Mouse (Mus musculus) right cerebral cortex, postnatal 36 days (tissue): ENCODE measurements around the gene Fstl1.

Source experiments
- DNase-seq, 2 experiments: peaks; one replicate each; pipeline ENCODE4 v3.0.0; 2022; ENCODE audit warnings: low spot score in 2 of 2, mixed read lengths in 1 of 2

The Fstl1 gene

DNA sequence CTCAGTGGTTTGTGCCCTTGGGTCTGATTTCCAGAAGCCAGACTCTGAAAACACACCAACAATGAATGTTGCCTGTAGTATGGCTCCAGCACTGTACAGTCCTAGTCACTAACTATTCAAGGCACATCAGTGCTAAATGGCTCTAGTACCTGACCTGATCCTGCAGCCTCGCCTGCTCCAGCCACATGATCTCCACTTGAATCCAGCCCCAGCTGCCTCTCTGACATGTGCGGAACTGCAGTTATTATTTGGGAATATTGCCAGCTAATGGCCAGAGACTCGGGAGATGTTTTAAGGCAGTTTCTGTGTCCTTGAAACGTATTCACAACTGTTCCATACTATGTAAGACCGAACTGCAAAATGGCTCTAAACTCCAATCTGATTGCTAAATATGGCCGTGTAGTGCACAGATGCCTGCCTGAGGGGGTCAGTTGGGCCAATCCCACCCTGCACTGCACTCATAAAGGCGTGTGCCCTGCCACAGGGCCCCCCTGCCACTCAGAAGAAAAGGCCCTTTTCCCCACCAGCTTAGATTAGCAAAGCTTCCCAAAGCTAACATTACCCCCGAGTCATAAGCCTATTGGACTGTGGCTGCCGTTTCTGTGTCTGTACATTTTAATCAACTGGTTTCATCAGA, 11.0 kb downstream of the Fstl1 start:
- no peak for DNase-seq

DNA sequence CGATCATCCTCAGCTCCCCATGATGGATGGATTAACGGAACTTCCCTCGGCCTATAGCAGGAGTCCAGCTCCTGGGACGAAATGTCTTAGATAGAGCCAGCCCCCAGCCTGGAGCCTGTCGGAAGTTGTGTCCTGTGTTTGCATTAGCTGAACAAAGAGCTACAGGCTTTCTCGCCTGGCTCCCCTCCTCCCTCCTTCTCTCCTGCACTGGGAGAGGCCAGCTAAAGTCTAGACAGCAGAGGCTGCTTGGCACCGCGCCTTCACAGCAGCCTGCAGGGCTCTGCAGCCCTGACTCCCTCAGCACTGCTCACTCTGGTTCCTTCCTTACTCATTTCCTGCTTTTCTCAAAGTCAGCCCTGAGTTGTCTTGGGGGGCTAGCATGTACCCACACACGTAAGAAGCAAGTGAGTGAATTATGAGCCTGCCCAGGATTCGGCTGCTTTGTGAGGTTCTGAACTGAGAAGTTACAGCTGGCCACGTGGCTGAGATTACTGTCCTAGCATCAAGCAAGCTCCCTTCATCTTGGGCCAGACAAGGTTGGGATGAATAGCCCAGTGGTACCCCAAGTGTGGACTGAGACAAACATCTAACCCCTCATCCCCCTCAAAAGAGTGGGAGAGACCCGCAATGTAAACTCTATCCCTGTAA, 11.8 kb downstream of the Fstl1 start:
- DNase-seq = no peak

DNA sequence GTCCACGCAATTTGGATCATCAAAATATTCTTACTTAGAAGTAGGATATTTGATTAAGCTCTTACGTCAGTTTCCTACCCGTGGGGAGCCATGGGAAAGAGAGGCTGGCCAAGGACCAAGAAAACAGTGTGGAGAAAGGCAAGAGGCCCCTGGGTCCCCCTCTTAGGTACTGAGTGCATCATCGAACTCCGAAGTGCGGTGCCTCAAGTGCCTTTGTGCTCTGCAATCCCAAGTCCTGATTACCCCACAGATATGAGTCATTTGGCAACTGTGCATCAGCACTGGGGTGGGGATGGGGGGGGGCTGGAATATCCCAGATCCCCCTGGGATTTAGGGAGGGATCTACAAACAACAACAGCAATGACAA, 12.3 kb downstream of the Fstl1 start:
- DNase-seq = no peak

DNA sequence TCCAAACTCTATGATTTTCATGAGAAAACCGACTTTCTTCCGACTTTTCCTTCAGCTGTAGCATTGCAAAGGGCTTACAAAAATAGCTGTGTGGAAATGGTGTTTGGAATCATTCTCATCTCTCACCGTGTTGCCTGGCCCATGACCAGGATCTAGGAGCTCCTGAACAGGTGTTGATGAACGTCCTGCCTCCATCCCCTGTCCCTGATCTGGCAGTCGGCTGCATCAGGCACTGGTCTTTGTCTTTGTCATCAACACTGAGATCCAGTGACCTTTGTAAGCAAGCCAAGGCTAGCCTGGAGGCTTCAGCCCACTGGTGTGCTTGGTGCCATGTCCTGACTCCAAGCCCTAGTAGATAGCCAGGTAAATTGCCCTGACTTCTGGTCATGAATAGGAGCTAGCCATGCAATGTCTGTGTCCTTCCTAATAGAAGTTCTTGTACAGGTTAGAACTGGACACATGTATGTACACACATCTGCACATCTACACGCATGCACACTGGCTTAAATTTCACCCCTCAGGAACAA, 12.8 kb downstream of the Fstl1 start:
- no peak for DNase-seq

DNA sequence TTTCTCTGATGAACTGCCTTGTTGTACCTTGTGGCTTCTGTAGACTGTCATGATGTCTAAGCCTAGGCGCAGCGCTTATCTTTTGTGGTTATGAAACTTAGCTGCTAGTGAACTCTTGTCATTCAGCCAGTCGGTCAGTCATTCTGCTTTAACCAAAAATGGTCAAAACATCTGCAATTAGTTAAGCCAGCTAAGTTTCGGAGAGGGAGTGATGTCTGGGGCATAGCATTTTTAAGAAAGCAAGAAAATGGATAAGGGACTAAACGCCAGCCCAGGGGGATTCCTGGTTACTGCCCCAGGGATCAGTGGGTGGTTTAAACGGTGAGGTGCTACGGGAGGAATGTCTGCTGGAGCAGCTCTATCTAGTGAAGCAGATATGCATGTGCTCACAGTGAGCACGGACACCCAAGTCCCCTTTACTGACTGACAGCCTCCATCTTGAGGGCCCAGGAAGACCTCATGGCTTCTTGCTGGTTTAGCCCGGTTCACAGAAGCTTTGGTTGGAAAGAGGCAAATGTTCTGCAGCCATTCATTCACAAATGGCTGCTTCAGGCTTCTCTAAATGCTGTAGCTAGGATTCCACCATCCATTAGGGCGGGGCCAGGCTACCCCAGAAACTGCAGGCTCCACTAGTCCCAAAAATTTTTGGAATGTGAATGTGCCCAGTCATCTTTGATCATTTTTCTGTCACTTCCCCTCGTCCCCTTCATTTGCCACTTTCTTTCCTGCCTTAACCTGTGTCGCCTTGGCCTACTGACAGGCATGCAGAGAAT, 13.5 kb downstream of the Fstl1 start:
- no peak for DNase-seq

DNA sequence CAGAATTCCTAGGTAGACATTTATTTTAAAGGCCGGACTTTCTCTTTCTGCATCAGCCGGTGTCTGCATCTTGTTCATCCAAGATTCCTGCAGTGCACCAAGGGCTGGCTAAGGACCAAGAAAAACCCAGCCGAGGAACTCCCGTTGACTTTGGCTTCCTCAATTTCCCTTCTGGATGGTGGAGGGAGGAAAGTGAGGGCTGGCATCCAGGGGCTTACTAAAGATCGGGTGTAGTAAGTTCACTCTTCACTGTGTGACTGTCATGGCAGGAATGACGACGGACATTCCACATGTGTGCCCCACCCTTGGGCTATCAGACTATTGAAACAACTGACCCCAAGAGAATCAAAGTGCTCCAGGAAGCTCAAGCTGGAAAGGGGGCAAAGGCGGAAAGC, 14.1 kb downstream of the Fstl1 start:
- no peak for DNase-seq

DNA sequence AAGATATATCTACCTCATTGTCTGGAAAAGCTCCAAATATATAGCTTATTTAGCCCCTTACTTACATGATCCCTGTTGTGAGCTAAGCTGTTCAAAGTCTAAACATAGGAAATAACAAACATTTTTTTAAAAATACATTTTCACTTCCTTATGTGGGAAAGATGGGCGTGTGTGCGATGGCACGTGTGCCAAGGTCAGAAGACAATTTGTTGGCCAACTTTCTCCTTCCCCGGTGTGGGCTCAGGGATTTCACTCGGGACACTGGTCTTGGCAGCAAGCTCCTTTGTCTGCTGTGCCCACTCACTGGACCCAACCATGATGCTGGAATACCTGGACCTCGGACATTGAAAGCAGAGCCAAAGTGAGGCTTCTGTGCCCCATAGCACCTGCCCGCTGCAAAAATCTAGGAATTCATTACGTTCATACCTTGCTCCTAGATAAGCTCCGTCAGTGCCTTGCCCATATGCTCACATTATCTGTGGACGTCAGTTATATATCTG, 19.0 kb downstream of the Fstl1 start:
- no peak for DNase-seq

DNA sequence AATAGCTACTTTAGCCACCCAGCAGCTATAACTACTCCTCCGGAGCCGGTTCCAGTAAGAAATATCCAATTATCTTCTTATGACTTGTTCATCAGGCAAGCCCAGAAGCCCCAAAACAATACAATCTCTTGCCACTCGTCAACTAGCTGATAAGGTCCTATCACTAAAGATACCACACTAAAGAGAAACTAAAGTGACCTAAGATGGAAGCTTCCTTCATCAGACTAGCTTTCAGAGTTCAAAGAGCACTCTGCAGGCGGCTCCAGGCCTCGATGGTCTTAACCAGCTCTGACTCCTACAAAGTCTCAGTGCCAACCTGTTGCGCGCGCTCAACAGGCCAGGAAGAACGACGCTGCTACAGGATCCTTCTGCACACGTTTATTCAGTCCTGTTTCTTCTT, 19.6 kb downstream of the Fstl1 start:
- DNase-seq = no peak

DNA sequence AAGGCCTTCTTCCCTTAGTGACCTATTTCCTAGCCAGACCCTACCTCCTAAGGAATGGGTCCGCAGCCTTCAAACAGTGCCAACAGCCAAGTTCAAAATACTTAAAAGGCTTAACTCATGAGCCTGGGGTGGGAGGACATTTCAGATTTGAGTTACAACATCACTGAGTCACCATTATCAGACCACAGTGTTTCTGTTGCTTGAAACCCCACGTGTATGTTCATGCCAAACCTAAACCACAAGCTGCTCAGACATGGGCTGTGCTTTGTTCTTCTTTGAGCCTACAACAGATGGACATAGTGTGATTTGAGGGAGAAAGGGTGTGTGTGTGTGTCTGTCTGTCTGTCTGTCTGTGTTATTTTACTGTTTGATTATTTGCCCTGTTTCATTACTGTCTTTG, 24.4 kb downstream of the Fstl1 start:
- DNase-seq = no peak

DNA sequence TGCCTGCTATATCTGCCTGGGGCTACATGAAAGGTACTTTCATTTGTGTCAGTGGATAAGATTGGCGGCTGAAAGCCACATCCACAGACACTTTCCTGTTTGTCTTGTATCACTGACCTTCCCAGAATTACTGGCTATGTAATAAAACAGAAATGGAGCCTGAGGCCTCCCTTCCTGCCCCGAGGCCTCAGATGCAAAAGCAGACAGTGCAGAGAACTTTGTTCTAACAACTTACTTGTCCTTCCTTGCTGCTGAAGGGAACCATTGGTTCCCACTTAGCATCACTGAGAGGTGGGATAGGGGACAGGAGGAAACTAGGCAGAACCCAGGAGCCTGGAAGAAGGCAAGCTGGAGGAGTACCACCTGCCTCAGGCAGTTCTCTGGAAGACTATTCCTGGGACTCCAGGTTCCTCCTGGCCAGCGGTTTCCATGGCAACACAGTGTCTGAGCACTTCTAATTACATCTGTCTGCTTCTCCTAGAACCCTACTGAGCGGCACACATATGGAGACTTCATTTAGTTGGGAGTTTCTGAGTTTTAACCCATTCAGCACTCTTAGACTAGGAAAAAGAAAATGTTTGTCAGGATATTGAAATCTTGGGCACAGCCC, 26.1 kb downstream of the Fstl1 start:
- DNase-seq = peak; percentile 60 to 69

DNA sequence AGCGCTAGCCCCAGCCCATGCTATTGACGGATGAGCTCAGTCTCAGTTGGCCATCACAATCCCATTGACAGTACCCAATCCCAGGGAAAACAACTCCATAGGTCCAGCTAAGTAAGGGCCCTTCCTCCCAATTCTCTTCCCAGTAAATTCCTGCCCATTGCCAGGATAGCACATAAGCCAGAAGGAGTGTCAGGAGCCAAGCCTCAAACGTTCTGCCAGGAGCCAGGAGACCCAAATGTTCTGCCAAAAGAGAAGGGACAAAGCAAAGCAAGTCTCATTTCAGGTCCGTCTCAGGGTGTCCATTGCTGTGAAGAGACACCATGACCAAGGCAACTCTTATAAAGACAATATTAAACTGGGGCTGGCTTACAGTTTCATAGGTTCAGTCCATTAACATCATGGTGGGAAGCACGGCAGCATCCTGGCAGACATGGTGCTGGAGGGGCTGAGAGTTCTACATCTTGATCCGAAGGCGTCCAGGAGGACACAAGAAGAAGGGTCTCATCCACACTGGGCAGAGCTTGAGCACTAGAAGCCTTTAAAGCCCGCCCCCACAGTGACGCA, 26.8 kb downstream of the Fstl1 start:
- no peak for DNase-seq

DNA sequence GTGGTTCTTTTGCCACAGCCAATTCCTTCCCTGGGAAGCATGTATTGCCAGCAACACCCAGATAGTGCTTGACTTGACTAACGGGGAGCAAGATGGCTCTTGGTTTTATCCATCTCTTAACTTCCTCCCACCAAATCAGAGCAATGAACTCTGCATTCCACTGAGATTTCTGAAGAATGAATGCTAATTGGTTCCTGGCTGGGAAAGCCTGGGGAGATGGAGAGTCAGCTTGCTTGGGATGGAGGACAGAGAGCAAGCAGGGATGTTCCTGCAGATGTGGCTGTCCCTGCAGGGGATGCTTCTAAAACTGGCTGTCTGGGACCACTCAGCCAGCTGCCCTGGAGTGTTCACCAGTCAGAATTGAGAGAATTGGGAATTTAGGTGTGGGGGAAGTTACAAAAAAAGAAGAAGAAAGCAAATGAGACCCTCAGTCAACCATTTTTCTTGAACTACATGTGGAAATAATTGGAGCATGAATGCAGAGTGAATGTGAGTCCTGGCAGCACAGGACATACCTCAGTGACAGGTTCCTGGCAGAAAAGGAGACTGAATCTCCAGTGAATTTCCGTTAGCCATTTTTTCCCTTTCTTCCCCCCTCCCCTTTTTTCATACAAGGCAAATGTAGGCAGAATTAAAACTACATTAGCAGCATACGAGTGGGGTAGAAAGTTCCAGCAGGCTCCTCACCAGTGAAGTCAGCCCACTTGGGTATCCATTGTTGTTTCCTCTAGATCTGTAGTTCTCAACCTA, 29.2 kb downstream of the Fstl1 start:
- DNase-seq = no peak

DNA sequence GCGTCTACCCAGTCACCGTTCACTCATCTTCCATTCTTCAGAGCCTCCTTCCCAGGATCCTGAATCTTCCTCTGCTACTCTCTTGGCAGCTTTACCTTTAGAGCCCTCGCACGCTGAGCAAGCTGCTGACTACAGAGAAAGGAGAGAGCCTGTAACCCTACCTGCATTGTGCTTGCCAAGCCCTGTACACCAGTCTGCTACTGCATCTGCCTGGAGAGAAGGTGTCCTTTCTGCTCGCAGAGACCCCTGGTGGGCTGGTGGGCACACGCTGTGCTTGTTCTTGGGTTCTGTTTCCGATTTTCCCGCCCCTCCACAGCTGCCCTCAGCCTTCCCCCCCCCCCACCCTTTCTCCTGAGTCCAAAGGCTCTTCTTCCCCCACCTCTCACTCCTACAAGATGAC, 30.6 kb downstream of the Fstl1 start:
- DNase-seq = no peak

DNA sequence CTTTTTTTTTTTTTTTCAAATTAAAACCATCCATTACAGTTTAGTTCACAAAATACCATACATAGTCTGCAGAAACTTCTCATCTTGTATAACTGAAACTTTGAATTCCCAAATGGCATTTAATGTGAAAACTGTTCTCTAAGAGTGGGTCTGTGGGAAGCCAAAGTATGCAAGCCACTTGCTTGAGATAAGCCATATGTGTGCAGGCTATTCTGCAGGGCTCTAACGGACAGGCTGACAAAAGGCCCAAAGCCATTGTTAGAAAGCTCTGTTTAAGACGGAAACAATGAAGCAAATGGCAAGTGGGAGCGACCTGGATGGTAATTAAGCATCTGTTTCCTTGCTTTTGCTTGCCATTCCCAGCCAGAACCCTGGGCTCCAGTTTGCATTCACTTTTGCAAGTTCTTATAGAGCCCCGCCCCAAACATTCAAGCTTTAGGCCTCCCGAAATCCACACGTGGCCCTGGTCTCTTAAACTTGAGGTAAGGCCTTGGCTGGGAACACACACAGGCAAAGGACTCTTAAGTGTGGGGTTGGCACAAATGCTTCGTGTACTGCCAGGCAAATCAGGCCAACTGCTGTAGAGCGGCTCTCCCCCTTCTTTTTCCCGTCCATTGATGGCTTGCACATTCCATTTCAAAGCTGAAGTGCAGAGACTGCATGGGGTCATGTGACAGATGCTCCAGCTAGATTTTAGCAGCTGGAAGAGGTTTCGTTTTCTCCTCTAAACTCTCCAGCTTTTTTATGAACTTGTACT, 32.4 kb downstream of the Fstl1 start:
- DNase-seq = no peak

DNA sequence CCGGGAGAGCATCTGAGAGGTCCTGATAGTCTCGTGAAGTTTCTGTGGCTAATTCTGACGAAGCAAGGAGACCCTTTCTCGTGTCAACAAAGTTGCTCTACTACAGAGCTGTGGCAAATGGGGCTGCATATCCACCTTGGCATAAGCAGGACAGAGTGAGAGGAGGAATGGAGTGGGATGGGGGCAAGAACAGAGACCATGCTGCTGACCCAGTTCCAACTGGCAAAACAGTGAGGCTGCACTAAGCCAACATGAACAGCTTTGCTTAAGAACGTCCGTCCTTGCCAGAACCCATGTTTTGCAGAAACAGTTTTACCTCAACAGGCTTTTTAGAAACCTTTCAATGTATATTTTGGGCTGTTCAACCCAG, 32.9 kb downstream of the Fstl1 start:
- no peak for DNase-seq

DNA sequence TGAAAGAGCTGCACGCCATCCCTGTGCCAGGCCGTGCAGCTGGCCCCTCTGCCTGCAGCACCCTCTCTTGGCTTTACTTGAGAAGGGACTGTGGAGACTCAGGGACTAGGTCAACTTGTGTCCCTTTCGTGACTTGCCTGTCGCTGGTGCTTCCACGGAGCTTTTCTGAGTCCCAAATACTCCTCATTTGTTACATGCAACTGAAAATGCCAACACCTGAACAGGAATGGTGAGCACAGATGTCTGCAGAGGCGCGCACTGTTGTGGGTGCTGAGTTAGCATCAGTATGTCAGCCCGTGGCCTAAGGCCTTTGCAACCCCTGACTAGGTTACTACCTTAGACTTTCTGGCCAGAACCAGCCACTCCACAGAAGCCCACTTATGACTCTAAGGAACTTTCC, 35.2 kb downstream of the Fstl1 start:
- no peak for DNase-seq

DNA sequence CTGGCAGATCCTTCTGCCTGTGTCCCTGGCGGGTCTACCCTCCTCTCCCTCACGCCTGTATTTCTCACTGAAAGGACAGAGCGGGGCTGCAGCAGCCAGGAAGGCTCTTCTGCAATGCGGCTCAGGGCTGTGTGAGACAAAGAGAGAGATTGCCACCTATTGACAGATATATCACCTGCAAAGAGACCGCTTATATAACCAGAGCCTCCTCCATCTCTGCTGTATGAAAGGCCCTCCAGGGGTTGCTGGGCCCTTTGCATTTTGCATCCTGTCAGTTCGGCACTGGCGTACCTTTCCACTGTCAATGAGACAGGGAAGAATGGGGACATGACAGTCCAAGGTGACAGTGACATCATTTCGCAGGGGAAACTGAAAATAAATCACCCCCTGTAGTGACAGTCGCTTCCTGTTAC, 35.8 kb downstream of the Fstl1 start:
- DNase-seq = peak in 1 of 2 experiments; percentile 66

DNA sequence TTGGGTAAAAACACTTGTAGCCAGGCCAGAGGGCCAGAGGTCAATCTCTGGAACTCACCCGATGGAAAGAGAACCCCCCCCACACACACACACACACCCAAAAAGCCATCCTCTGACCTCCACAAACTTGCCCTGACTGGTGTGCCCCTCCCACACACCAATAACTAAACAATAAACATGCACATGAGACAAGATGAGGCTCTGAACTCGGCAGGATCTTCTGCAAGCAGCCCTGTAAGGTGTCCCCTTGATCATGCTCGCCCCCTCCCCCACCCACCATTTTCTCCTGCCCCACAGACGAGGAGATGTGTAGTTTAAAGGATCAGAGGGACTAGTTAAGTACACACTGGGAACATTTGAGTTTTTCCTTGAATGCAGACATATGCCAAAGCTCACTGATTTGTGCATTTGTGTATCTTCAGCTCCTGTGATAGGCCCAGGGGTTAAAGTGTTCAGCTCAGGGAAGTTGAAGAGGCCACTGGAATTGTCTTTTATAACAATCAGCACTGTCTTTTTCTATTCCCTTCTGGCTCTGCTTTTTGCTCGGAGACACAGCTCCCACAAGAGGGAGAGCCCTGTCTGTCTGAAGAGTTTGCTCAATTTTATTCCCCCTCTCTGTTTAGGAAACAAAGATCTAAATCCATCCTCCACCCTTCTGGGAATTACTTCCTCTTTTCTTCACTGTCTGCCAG, 37.2 kb downstream of the Fstl1 start:
- no peak for DNase-seq

DNA sequence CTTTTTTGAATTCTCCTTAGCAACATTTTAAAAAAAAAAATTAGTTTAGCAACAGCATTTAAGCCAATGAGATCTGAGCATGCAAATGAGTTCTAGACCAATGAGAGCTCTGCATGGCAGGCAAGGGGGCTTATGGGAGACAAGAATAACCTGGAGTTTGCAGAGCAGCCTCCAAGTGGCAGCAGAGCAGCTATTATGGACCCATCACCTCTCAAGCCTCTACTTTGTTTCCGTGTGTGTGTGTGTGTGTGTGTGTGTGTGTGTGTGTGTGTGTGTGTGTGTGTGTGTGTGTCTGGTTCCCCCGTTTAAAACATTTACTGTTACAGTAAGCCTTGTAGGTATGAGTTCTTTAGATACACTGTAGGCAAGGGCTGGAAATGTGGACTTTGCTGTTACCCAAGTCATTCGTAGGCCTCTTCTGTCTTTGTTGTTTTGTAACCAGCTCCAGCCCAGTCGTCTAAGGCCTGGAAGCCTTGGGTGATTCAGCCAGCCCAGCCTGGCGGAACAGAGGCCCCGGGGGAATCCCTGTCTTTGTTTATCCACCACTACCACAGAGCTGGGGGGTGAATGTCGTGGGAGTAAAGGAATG, 37.8 kb downstream of the Fstl1 start:
- peak; percentile 73 to 81 for DNase-seq

DNA sequence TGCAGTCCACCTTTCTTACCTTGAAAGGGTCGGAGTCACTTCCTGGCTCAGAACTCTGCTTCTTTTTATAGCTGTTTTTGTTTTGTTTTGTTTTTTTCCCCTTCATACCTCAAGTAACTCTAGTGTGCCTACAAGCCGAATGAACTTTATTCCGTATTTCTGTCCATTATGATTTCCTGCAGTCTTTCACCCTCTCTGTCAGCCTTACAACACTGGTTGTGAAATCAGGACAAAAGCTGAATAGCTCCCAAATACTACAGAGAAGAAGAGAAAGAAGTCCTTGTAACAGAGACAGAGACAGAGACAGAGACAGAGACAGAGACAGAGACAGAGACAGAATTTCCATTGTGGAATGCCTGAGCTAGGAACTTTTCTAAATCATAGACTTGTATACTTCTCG, 41.3 kb downstream of the Fstl1 start:
- DNase-seq = no peak
